Mouse (Mus musculus) hindbrain, embryonic 15.5 days (tissue): ENCODE measurements around the gene Atp6v0a2. TPM values are rescaled to one million over a fixed set of nuclear protein-coding genes. Genes with fewer than 3 reads are reported as not detected.

Source experiments
- ATAC-seq: fragments of 200-750 bp; cut with Nextera tagmentation; 2 replicates; pipeline ENCODE4 v1.8.0; 2017; ENCODE audit warnings: low read depth, moderate number of reproducible peaks, moderate TSS enrichment; ENCODE audit not compliant: low FRiP score
- H3K27ac ChIP-seq: fragments of 300-500 bp; sonication (generic); replicated peaks from 2 replicates; pipeline ENCODE4 v1.5.1; 2015; ENCODE audit warnings: mild to moderate bottlenecking, inconsistent platforms
- H3K27me3 ChIP-seq: fragments of 300-500 bp; sonication (generic); 2 replicates; pipeline ENCODE4 v1.6.1; 2015; ENCODE audit warnings: control low read depth, inconsistent platforms
- H3K36me3 ChIP-seq: fragments of 300-500 bp; sonication (generic); 2 replicates; pipeline ENCODE4 v1.6.1; 2015; ENCODE audit warnings: control low read depth, inconsistent platforms
- H3K4me1 ChIP-seq: fragments of 300-500 bp; sonication (generic); replicated peaks from 2 replicates; pipeline ENCODE4 v1.6.1; 2015; ENCODE audit warnings: control low read depth, inconsistent platforms
- H3K4me2 ChIP-seq: fragments of 300-500 bp; sonication (generic); 2 replicates; pipeline ENCODE4 v1.6.1; 2015; ENCODE audit warnings: moderate library complexity, mild to moderate bottlenecking, inconsistent platforms
- H3K4me3 ChIP-seq: fragments of 300-500 bp; sonication (generic); 2 replicates; pipeline ENCODE4 v1.5.1; 2015; ENCODE audit warnings: mild to moderate bottlenecking, inconsistent platforms
- H3K9ac ChIP-seq: fragments of 300-500 bp; sonication (generic); 2 replicates; pipeline ENCODE4 v1.6.1; 2015; ENCODE audit warnings: inconsistent platforms
- H3K9me3 ChIP-seq: fragments of 300-500 bp; sonication (generic); 2 replicates; pipeline ENCODE4 v1.6.1; 2016; ENCODE audit warnings: control low read depth, inconsistent platforms
- WGBS: fragments of 180-500 bp; shearing (Covaris S2); methylation state at CpG from one replicate; pipeline ENCODE4 v1.1.7; 2015; 5-methylcytosine and 5-hydroxymethylcytosine counted together
- polyA plus RNA-seq: library from polyadenylated mRNA; unstranded; fragments of >200 nt; fragmentation: Nextera tagmentation; extraction: Ambion mirVana; gene quantifications from 2 replicates; pipeline ENCODE4 v1.2.1, GENCODE M21; 2015

Gene Atp6v0a2
- polyA plus RNA-seq, 1 experiment from 2014 or later, result 34.5 TPM

DNA sequence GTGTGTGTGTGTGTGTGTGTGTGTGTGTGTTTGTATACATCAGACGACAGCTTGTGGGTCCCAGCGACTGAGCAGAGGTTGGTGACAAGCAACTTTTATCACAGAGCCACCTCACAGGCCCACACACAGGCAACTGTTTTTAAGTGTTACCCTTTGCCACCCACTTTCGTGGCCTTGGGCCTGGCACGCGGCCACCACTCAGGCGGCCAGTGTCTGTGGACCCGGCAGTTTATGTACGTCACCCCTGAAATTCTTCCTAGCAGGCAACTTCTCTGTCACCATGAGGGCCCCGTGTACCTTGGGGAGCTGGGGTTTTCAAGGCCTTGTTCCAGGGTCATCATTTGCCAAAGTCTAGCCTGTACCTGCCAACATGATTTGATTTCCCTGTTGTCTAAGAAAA lies 123.3 kb downstream of the Atp6v0a2 start:
- Histone ChIP-seq H3K9me3 (no peaks in the 10 kb centered on the region), H3K27ac (no peak overlapping the region), H3K4me3 (no peak overlapping the region), H3K36me3 (no peaks in the 10 kb centered on the region), H3K9ac (no peak overlapping the region), H3K4me2 (no peak overlapping the region), H3K4me1 (no peaks in the 10 kb centered on the region), H3K27me3 (no peaks in the 10 kb centered on the region)
- no peak for ATAC-seq
- 83% methylated on average over 9 of the region's 9 CpGs for WGBS

DNA sequence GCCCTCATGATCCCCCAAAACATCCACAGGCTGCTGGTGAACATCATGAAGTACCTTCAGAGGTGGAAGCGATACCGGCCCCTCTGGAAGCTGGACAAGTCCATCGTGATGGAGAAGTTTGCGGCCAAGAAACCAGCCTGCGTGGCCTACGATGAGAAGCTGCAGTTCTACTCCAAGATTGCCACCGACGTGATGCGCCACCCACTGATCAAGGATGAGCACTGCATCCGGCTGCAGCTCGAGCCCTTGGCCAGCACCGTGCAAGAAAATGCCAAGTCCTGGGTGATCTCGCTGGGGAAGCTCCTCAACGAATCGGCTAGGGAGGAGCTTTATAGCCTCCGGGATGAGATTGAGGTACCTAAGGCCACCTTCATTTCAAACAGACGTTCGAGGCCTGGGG lies 132.6 kb downstream of the Atp6v0a2 start:
- Histone ChIP-seq H3K27me3 (no peaks in the 10 kb centered on the region), H3K27ac (no peak overlapping the region), H3K9me3 (no peaks in the 10 kb centered on the region), H3K4me3 (no peak overlapping the region), H3K4me1 (no peaks in the 10 kb centered on the region), H3K36me3 (no peaks in the 10 kb centered on the region), H3K9ac (no peak overlapping the region), H3K4me2 (no peak overlapping the region)
- whole genome bisulfite sequencing, result 68% methylated on average over 18 of the region's 18 CpGs
- ATAC-seq, result no peak

DNA sequence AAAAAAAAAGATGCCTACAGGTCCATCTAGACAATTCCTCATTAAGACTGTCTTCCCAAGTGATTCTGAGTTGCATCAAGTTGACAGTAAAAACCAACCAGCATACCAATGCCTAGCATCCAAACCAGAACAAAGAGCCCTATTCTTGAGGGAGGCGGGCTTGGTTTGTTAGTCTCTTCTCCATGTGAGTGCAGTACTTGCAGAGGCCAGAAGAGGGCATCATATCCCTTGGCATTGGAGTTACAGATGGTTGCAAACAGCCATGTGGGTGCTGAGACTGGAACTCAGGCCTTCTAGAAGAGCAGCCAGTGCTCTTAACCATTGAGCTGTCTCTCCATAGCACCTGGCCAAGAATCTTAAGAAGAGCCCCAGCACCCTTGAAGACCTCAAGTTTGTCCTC lies 133.4 kb downstream of the Atp6v0a2 start:
- H3K4me3 ChIP-seq, result no peak overlapping the region
- H3K36me3 ChIP-seq, result no peaks in the 10 kb centered on the region
- H3K9me3 ChIP-seq, result no peaks in the 10 kb centered on the region
- no peak overlapping the region for H3K27ac ChIP-seq
- no peaks in the 10 kb centered on the region for H3K4me1 ChIP-seq
- no peak for ATAC-seq
- no peaks in the 10 kb centered on the region for H3K27me3 ChIP-seq
- 88% methylated on average over 1 of the region's 1 CpGs for WGBS
- no peak overlapping the region for H3K4me2 ChIP-seq
- H3K9ac ChIP-seq, result no peak overlapping the region

Other genes starting within 250 kb of the Atp6v0a2 start
- 84.9 and 93.0 TPM in 2 replicates for gene Sbno1, start 202.6 kb upstream of the Atp6v0a2 start, polyA plus RNA-seq
- gene Kmt5a, start 188.6 kb upstream of the Atp6v0a2 start, polyA plus RNA-seq, result 42.0 and 49.3 TPM in 2 replicates
- 28.8 and 29.1 TPM in 2 replicates for gene Rilpl2, start 150.2 kb upstream of the Atp6v0a2 start, polyA plus RNA-seq
- gene Snrnp35, start 145.4 kb upstream of the Atp6v0a2 start, polyA plus RNA-seq, result 20.3 and 22.1 TPM in 2 replicates
- gene Rilpl1, start 97.2 kb upstream of the Atp6v0a2 start, polyA plus RNA-seq, result 14.7 and 15.6 TPM in 2 replicates
- 335 and 341 TPM in 2 replicates for gene Tmed2, start 87.9 kb upstream of the Atp6v0a2 start, polyA plus RNA-seq
- gene Ddx55, start 75.7 kb upstream of the Atp6v0a2 start, polyA plus RNA-seq, result 24.8 and 25.1 TPM in 2 replicates
- gene Eif2b1, start 49.4 kb upstream of the Atp6v0a2 start, polyA plus RNA-seq, result 60.0 and 63.0 TPM in 2 replicates
- 43.8 and 45.3 TPM in 2 replicates for gene Gtf2h3, start 49.4 kb upstream of the Atp6v0a2 start, polyA plus RNA-seq
- 0.14 and 0.18 TPM in 2 replicates for gene Dnah10, start 96.5 kb downstream of the Atp6v0a2 start, polyA plus RNA-seq
- 46.9 and 51.8 TPM in 2 replicates for gene Ccdc92, start 233.8 kb downstream of the Atp6v0a2 start, polyA plus RNA-seq
- gene Zfp664, start 234.1 kb downstream of the Atp6v0a2 start, polyA plus RNA-seq, result 103 and 108 TPM in 2 replicates